Mouse (Mus musculus) neural tube, embryonic 15.5 days (tissue): ENCODE results near the gene Nubp1. TPM values are rescaled to one million over a fixed set of nuclear protein-coding genes. Genes with fewer than 3 reads are reported as not detected.

Experiments
- ATAC-seq: fragments of 200-750 bp; cut with Nextera tagmentation; 2 replicates; pipeline ENCODE4 v1.8.0; 2017; ENCODE audit warnings: mild to moderate bottlenecking, moderate TSS enrichment, moderate library complexity; ENCODE audit not compliant: low FRiP score
- H3K27ac ChIP-seq: fragments of 300-500 bp; sonication (generic); replicated peaks from 2 replicates; pipeline ENCODE4 v1.5.1; 2015; ENCODE audit warnings: mild to moderate bottlenecking, inconsistent platforms
- H3K27me3 ChIP-seq: fragments of 300-500 bp; sonication (generic); replicated peaks from 2 replicates; pipeline ENCODE4 v1.6.1; 2015; ENCODE audit warnings: inconsistent platforms
- H3K36me3 ChIP-seq: fragments of 300-500 bp; sonication (generic); 2 replicates; pipeline ENCODE4 v1.6.1; 2015; ENCODE audit warnings: inconsistent platforms
- H3K4me1 ChIP-seq: fragments of 300-500 bp; sonication (generic); 2 replicates; pipeline ENCODE4 v1.6.1; 2015; ENCODE audit warnings: inconsistent platforms
- H3K4me2 ChIP-seq: fragments of 300-500 bp; sonication (generic); 2 replicates; pipeline ENCODE4 v1.6.1; 2015; ENCODE audit warnings: inconsistent platforms, mild to moderate bottlenecking, moderate library complexity
- H3K4me3 ChIP-seq: fragments of 300-500 bp; sonication (generic); replicated peaks from 2 replicates; pipeline ENCODE4 v1.5.1; 2015; ENCODE audit warnings: mild to moderate bottlenecking, inconsistent platforms
- H3K9ac ChIP-seq: fragments of 300-500 bp; sonication (generic); replicated peaks from 2 replicates; pipeline ENCODE4 v1.6.1; 2015; ENCODE audit warnings: mild to moderate bottlenecking, inconsistent platforms
- H3K9me3 ChIP-seq: fragments of 300-500 bp; sonication (generic); replicated peaks from 2 replicates; pipeline ENCODE4 v1.6.1; 2016; ENCODE audit warnings: inconsistent platforms
- WGBS: fragments of 180-500 bp; shearing (Covaris S2); methylation state at CpG from one replicate; pipeline ENCODE4 v1.1.7; 2015; ENCODE audit warnings: mixed read lengths; 5-methylcytosine and 5-hydroxymethylcytosine counted together
- polyA plus RNA-seq: library from polyadenylated mRNA; unstranded; fragments of >200 nt; fragmentation: Nextera tagmentation; extraction: Ambion mirVana; gene quantifications from 2 replicates; pipeline ENCODE4 v1.2.1, GENCODE M21; 2015

Gene Nubp1
- polyA plus RNA-seq, 1 experiment from 2014 or later: 49.8 TPM

- H3K4me1 ChIP-seq: no peaks in the 10 kb centered on the region
- no peak overlapping the region for H3K27ac ChIP-seq
- H3K4me3 ChIP-seq: no peak overlapping the region
- H3K4me2 ChIP-seq: no peak overlapping the region
- ATAC-seq: no peak
- WGBS: 93% methylated on average over 9 of the region's 9 CpGs
- no peaks in the 10 kb centered on the region for H3K9me3 ChIP-seq
- peaks cover 95% of the 10 kb centered on the region for H3K36me3 ChIP-seq
- no peak overlapping the region for H3K9ac ChIP-seq
- H3K27me3 ChIP-seq: no peaks in the 10 kb centered on the region
These were observed 8.8 kb downstream of the Nubp1 start for GRCm38 (mm10) chr16:10420447-10421054.

- no peaks in the 10 kb centered on the region for H3K27me3 ChIP-seq
- H3K27ac ChIP-seq: no peak overlapping the region
- H3K4me1 ChIP-seq: no peaks in the 10 kb centered on the region
- WGBS: 100% methylated on average over 1 of the region's 1 CpGs
- ATAC-seq: no peak
- H3K9ac ChIP-seq: no peak overlapping the region
- H3K4me3 ChIP-seq: no peak overlapping the region
- no peak overlapping the region for H3K4me2 ChIP-seq
- H3K9me3 ChIP-seq: no peaks in the 10 kb centered on the region
- H3K36me3 ChIP-seq: peaks cover 18% of the 10 kb centered on the region
These were observed 20.2 kb downstream of the Nubp1 start for GRCm38 (mm10) chr16:10431911-10432310.

GRCm38 (mm10) chr16:10432387-10432786 is 20.6 kb downstream of the Nubp1 start:
- H3K4me3 ChIP-seq: no peak overlapping the region
- no peak overlapping the region for H3K4me2 ChIP-seq
- WGBS: 85% methylated on average over 4 of the region's 4 CpGs
- H3K27ac ChIP-seq: no peak overlapping the region
- H3K4me1 ChIP-seq: no peaks in the 10 kb centered on the region
- H3K36me3 ChIP-seq: peaks cover 13% of the 10 kb centered on the region
- no peak for ATAC-seq
- H3K9me3 ChIP-seq: no peaks in the 10 kb centered on the region
- no peaks in the 10 kb centered on the region for H3K27me3 ChIP-seq
- H3K9ac ChIP-seq: no peak overlapping the region

- H3K9ac ChIP-seq: no peak overlapping the region
- H3K36me3 ChIP-seq: peaks cover 8% of the 10 kb centered on the region
- H3K9me3 ChIP-seq: no peaks in the 10 kb centered on the region
- H3K4me1 ChIP-seq: no peaks in the 10 kb centered on the region
- no peaks in the 10 kb centered on the region for H3K27me3 ChIP-seq
- H3K4me2 ChIP-seq: no peak overlapping the region
- H3K27ac ChIP-seq: no peak overlapping the region
- no peak for ATAC-seq
- WGBS: 90% methylated on average over 5 of the region's 5 CpGs
- H3K4me3 ChIP-seq: no peak overlapping the region
These were observed 21.6 kb downstream of the Nubp1 start for GRCm38 (mm10) chr16:10433344-10433743.

GRCm38 (mm10) chr16:10436166-10436565 is 24.4 kb downstream of the Nubp1 start:
- H3K9me3 ChIP-seq: no peaks in the 10 kb centered on the region
- H3K9ac ChIP-seq: no peak overlapping the region
- WGBS: 84% methylated on average over 6 of the region's 6 CpGs
- no peaks in the 10 kb centered on the region for H3K27me3 ChIP-seq
- peaks cover 9% of the 10 kb centered on the region for H3K36me3 ChIP-seq
- no peak for ATAC-seq
- no peak overlapping the region for H3K4me2 ChIP-seq
- no peak overlapping the region for H3K4me3 ChIP-seq
- no peak overlapping the region for H3K27ac ChIP-seq
- H3K4me1 ChIP-seq: 0 out of 2 replicates have a peak, but pooled peaks cover 2% of the 10 kb centered on the region

- WGBS: 84% methylated on average over 5 of the region's 5 CpGs
- peaks cover 9% of the 10 kb centered on the region for H3K36me3 ChIP-seq
- no peak overlapping the region for H3K4me2 ChIP-seq
- no peaks in the 10 kb centered on the region for H3K27me3 ChIP-seq
- no peak overlapping the region for H3K9ac ChIP-seq
- ATAC-seq: no peak
- H3K4me1 ChIP-seq: peaks cover 9% of the 10 kb centered on the region
- no peak overlapping the region for H3K4me3 ChIP-seq
- H3K27ac ChIP-seq: no peak overlapping the region
- no peaks in the 10 kb centered on the region for H3K9me3 ChIP-seq
These were observed 26.3 kb downstream of the Nubp1 start for GRCm38 (mm10) chr16:10438055-10438454.

- Histone ChIP-seq H3K36me3 (peaks cover 9% of the 10 kb centered on the region), H3K4me1 (peaks cover 41% of the 10 kb centered on the region), H3K9ac (no peak overlapping the region), H3K4me3 (no peak overlapping the region), H3K27ac (no peak overlapping the region), H3K9me3 (no peaks in the 10 kb centered on the region), H3K4me2 (no peak overlapping the region), H3K27me3 (no peaks in the 10 kb centered on the region)
- no peak for ATAC-seq
- WGBS: 84% methylated on average over 6 of the region's 6 CpGs
These were observed 29.6 kb downstream of the Nubp1 start for GRCm38 (mm10) chr16:10441328-10441727.

GRCm38 (mm10) chr16:10441761-10442160 is 30.0 kb downstream of the Nubp1 start:
- H3K9ac ChIP-seq: no peak overlapping the region
- peaks cover 9% of the 10 kb centered on the region for H3K36me3 ChIP-seq
- H3K4me2 ChIP-seq: no peak overlapping the region
- peaks cover 46% of the 10 kb centered on the region for H3K4me1 ChIP-seq
- no peaks in the 10 kb centered on the region for H3K27me3 ChIP-seq
- no peak overlapping the region for H3K27ac ChIP-seq
- H3K4me3 ChIP-seq: no peak overlapping the region
- WGBS: 94% methylated on average over 4 of the region's 4 CpGs
- H3K9me3 ChIP-seq: no peaks in the 10 kb centered on the region
- ATAC-seq: no peak

GRCm38 (mm10) chr16:10443723-10444122 is 32.0 kb downstream of the Nubp1 start:
- no peak overlapping the region for H3K27ac ChIP-seq
- no peak for ATAC-seq
- no peak overlapping the region for H3K4me3 ChIP-seq
- no peak overlapping the region for H3K9ac ChIP-seq
- H3K4me2 ChIP-seq: no peak overlapping the region
- peaks cover 53% of the 10 kb centered on the region for H3K4me1 ChIP-seq
- no peaks in the 10 kb centered on the region for H3K9me3 ChIP-seq
- peaks cover 4% of the 10 kb centered on the region; the same call in 1 of the 2 replicates for H3K36me3 ChIP-seq
- no peaks in the 10 kb centered on the region for H3K27me3 ChIP-seq

GRCm38 (mm10) chr16:10446573-10447263 is 35.0 kb downstream of the Nubp1 start:
- peak; percentile 81 for ATAC-seq
- no peaks in the 10 kb centered on the region for H3K27me3 ChIP-seq
- peaks cover 51% of the 10 kb centered on the region for H3K4me1 ChIP-seq
- H3K4me3 ChIP-seq: peak overlapping the region; percentile 57
- peak overlapping the region; percentile 83 for H3K27ac ChIP-seq
- H3K9me3 ChIP-seq: no peaks in the 10 kb centered on the region
- 18% methylated on average over 13 of the region's 13 CpGs for WGBS
- peak overlapping the region; percentile 68 for H3K9ac ChIP-seq
- peak overlapping the region; percentile 73 for H3K4me2 ChIP-seq
- H3K36me3 ChIP-seq: no peaks in the 10 kb centered on the region

- H3K4me3 ChIP-seq: peak within 1 kb of the TSS; percentile 57
- no peaks in the 10 kb centered on the region for H3K27me3 ChIP-seq
- peak within 1 kb of the TSS; percentile 83 for H3K27ac ChIP-seq
- H3K4me1 ChIP-seq: peaks cover 53% of the 10 kb centered on the region
- peak within 1 kb of the TSS; percentile 68 for H3K9ac ChIP-seq
- peak within 1 kb of the TSS; percentile 73 for H3K4me2 ChIP-seq
- WGBS: 3% methylated on average over 12 of the region's 12 CpGs
- no peaks in the 10 kb centered on the region for H3K36me3 ChIP-seq
- ATAC-seq: peak; percentile 99
- H3K9me3 ChIP-seq: no peaks in the 10 kb centered on the region
These were observed 35.5 kb downstream of the Nubp1 start, which contains the start of gene Tvp23a for GRCm38 (mm10) chr16:10447264-10447594. TSS of gene Tvp23a (minus strand) at chr16:10447362.

GRCm38 (mm10) chr16:10447781-10448180 is 36.0 kb downstream of the Nubp1 start:
- Histone ChIP-seq H3K4me1 (peaks cover 50% of the 10 kb centered on the region), H3K36me3 (no peaks in the 10 kb centered on the region), H3K4me3 (peak overlapping the region; percentile 57), H3K4me2 (peak overlapping the region; percentile 73), H3K9ac (peak overlapping the region; percentile 68), H3K9me3 (no peaks in the 10 kb centered on the region), H3K27ac (peak overlapping the region; percentile 83), H3K27me3 (no peaks in the 10 kb centered on the region)
- ATAC-seq: no peak
- 71% methylated on average over 2 of the region's 2 CpGs for WGBS
